Comparison of ENCODE assay signal across 8 mouse cellular contexts in the genomic region with DNA sequence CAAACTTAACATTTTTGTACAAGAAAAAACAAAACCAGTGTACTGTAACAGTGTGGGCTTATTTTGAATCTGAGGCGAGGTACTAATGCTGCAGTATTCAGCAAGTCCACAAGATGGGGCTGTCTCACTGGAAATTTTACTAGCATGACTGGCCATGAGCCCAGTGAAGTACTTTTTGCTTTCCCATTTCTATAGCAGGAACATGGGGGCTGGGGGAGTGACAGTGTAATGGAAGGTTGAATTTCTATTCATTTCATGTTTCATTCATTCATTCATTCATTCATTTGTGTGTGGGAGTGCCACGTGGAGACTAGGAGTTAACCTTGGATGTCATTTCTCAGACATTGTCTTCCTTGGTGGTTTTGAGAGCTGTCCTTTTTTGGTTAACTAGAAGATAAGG. TPM values are rescaled to one million over a fixed set of nuclear protein-coding genes. Genes with fewer than 3 reads are reported as not detected.
DNase-seq lines count a peak whose midpoint lies in the region; ATAC-seq lines count a peak whose summit lies in the region.

No protein-coding gene starts in this region.

- peak; percentile 10; the same call in 1 of the 2 replicates for ATAC-seq in forebrain, embryonic 11.5 days (replicated peaks; ENCODE audit: low FRiP score)
- ATAC-seq in hindbrain, embryonic 13.5 days (ENCODE audit: low FRiP score): peak; percentile 32; the same call in 1 of the 2 replicates

- no peaks in the 10 kb centered on the region for H3K9me3 ChIP-seq in forebrain, embryonic 11.5 days (ENCODE audit: control insufficient read depth, low read length)
- no peaks in the 10 kb centered on the region for H3K9me3 ChIP-seq in hindbrain, embryonic 13.5 days

- intact Hi-C loops in left cerebral cortex, postnatal 10 days (cut with DNase I): loop anchor here (10.0 kb wide), 1 partner anchor 1267 kb away; no protein-coding TSS in a partner anchor

- no peaks in the 10 kb centered on the region for H3K36me3 ChIP-seq in forebrain, embryonic 11.5 days (ENCODE audit: control insufficient read depth, insufficient read depth, low read length)
- peaks cover 41% of the 10 kb centered on the region for H3K36me3 ChIP-seq in hindbrain, embryonic 13.5 days

- no peak overlapping the region for H3K4me3 ChIP-seq in forebrain, embryonic 11.5 days (ENCODE audit: low read depth, low read length)
- H3K4me3 ChIP-seq in hindbrain, embryonic 13.5 days: no peak overlapping the region

- peak; percentile 44 for DNase-seq in urinary bladder, postnatal 25 days (ENCODE audit: low spot score)
- DNase-seq in urinary bladder, postnatal 4 days (ENCODE audit: low spot score in 2 of 2): no peak
- DNase-seq in c-Kit-positive CD71-positive TER-119-negative erythroid progenitor cells, embryonic 14.5 days (ENCODE audit: low read depth): peak; percentile 35
- peak; percentile 61 for DNase-seq in forebrain, embryonic 11.5 days (ENCODE audit: low spot score)
- DNase-seq in left cerebral cortex, postnatal 10 days (ENCODE audit: extremely low spot score in 1 of 2, low spot score in 2 of 2): peak; percentile 54 to 62
- peak; percentile 67 for DNase-seq in naive thymus-derived CD4-positive, alpha-beta T cell, adult 2 months (ENCODE audit: low read depth)
- DNase-seq in thymus, postnatal 14 days: peak; percentile 51

- no peak overlapping the region for H3K4me2 ChIP-seq in forebrain, embryonic 11.5 days (ENCODE audit: low read depth, low read length, severe bottlenecking)
- no peak overlapping the region for H3K4me2 ChIP-seq in hindbrain, embryonic 13.5 days

- H3K27ac ChIP-seq in forebrain, embryonic 11.5 days (ENCODE audit: low read depth, low read length): no peak overlapping the region
- no peak overlapping the region for H3K27ac ChIP-seq in hindbrain, embryonic 13.5 days

- H3K4me1 ChIP-seq in forebrain, embryonic 11.5 days (replicated peaks; ENCODE audit: control insufficient read depth, insufficient read depth, low read length): no peaks in the 10 kb centered on the region
- no peaks in the 10 kb centered on the region for H3K4me1 ChIP-seq in hindbrain, embryonic 13.5 days (replicated peaks)

- 38% methylated on average over 2 of the region's 2 CpGs for WGBS in forebrain, embryonic 11.5 days
- WGBS in hindbrain, embryonic 13.5 days: 36% methylated on average over 2 of the region's 2 CpGs

- no peaks in the 10 kb centered on the region for H3K27me3 ChIP-seq in forebrain, embryonic 11.5 days (ENCODE audit: control insufficient read depth, insufficient read depth, low read length)
- no peaks in the 10 kb centered on the region for H3K27me3 ChIP-seq in hindbrain, embryonic 13.5 days

- no peak overlapping the region for H3K9ac ChIP-seq in forebrain, embryonic 11.5 days (ENCODE audit: low read length)
- no peak overlapping the region for H3K9ac ChIP-seq in hindbrain, embryonic 13.5 days

RNA-seq across cellular contexts. Expression of a gene that starts 52.7 kb away (rescaled TPM):
- 45.4 and 47.2 TPM in 2 replicates for polyA plus RNA-seq in forebrain, embryonic 11.5 days (2014; fragmentation: Nextera tagmentation; extraction: Ambion mirVana)
- polyA plus RNA-seq in hindbrain, embryonic 13.5 days (2015; fragmentation: Nextera tagmentation; extraction: Ambion mirVana): 121 and 126 TPM in 2 replicates
- 100 to 1,000 TPM; 323 to 328 TPM for total RNA-seq in left cerebral cortex, postnatal 10 days (2021)

Comparison
In these comparisons a context has a peak if more than half of its experiments do, and no peak if none do; other contexts are left out.
1. DNase-seq: peak in urinary bladder, postnatal 25 days (single experiment), c-Kit-positive CD71-positive TER-119-negative erythroid progenitor cells, embryonic 14.5 days (single experiment), forebrain, embryonic 11.5 days (single experiment), left cerebral cortex, postnatal 10 days (2 of 2), naive thymus-derived CD4-positive, alpha-beta T cell, adult 2 months (single experiment) and thymus, postnatal 14 days (single experiment); none in urinary bladder, postnatal 4 days (0 of 2).